Comparison of ENCODE assay signal across 8 mouse cellular contexts in genomic region chr17:28256651-28257328, GRCm38 (mm10). TPM values are rescaled to one million over a fixed set of nuclear protein-coding genes. Genes with fewer than 3 reads are reported as not detected.
DNase-seq lines count a peak whose midpoint lies in the region; ATAC-seq and TF ChIP-seq lines count a peak whose summit lies in the region.

No protein-coding gene starts in this region.

- no peak overlapping the region for H3K9ac ChIP-seq in hindbrain, embryonic 15.5 days
- 0 out of 2 replicates have a peak overlapping the region, but pooled peaks have one; percentile 10 for H3K9ac ChIP-seq in liver, embryonic 11.5 days (ENCODE audit: low read depth, low read length)
- 0 out of 2 replicates have a peak overlapping the region, but pooled peaks have one; percentile 5 for H3K9ac ChIP-seq in neural tube, embryonic 13.5 days
- no peak overlapping the region for H3K9ac ChIP-seq in forebrain, embryonic 16.5 days (replicated peaks; ENCODE audit: low read depth, low read length)

- no peaks in the 10 kb centered on the region for H3K9me3 ChIP-seq in E14TG2a.4 (ENCODE audit: low read length)
- H3K9me3 ChIP-seq in hindbrain, embryonic 15.5 days, result no peaks in the 10 kb centered on the region
- no peaks in the 10 kb centered on the region for H3K9me3 ChIP-seq in liver, embryonic 11.5 days (ENCODE audit: control insufficient read depth, low read length)
- H3K9me3 ChIP-seq in neural tube, embryonic 13.5 days, result no peaks in the 10 kb centered on the region
- no peaks in the 10 kb centered on the region for H3K9me3 ChIP-seq in forebrain, embryonic 16.5 days (ENCODE audit: control insufficient read depth, low read length)

- TF ChIP-seq CTCF in E14TG2a.4 (conservative IDR thresholded peaks at IDR 0.05; ENCODE audit: low read length), result no peak

- no peak overlapping the region for H3K4me2 ChIP-seq in hindbrain, embryonic 15.5 days
- peak overlapping the region; percentile 33; the same call in 1 of the 2 replicates for H3K4me2 ChIP-seq in liver, embryonic 11.5 days
- no peak overlapping the region for H3K4me2 ChIP-seq in neural tube, embryonic 13.5 days
- no peak overlapping the region for H3K4me2 ChIP-seq in forebrain, embryonic 16.5 days (ENCODE audit: low read length)

- H3K4me1 ChIP-seq in E14TG2a.4 (replicated peaks; ENCODE audit: low read depth, low read length), result peaks cover 94% of the 10 kb centered on the region
- peaks cover 25% of the 10 kb centered on the region for H3K4me1 ChIP-seq in hindbrain, embryonic 15.5 days (replicated peaks)
- H3K4me1 ChIP-seq in liver, embryonic 11.5 days (replicated peaks; ENCODE audit: control insufficient read depth, insufficient read depth, low read length), result peaks cover 50% of the 10 kb centered on the region
- H3K4me1 ChIP-seq in neural tube, embryonic 13.5 days (replicated peaks), result peaks cover 47% of the 10 kb centered on the region
- H3K4me1 ChIP-seq in forebrain, embryonic 16.5 days (replicated peaks; ENCODE audit: control insufficient read depth, insufficient read depth, low read length), result peaks cover 7% of the 10 kb centered on the region

- ATAC-seq in hindbrain, embryonic 15.5 days (ENCODE audit: low FRiP score, low read depth), result no peak; the same call in 1 of the 2 replicates
- peak; percentile 29; the same call in 1 of the 2 replicates for ATAC-seq in liver, embryonic 11.5 days (replicated peaks; ENCODE audit: low FRiP score)
- ATAC-seq in neural tube, embryonic 13.5 days (ENCODE audit: low read depth), result no peak
- no peak for ATAC-seq in erythroid progenitor cell, adult 5-6 weeks (replicated peaks; ENCODE audit: low FRiP score, poor library complexity, severe bottlenecking)
- no peak for ATAC-seq in forebrain, embryonic 16.5 days

- 74% methylated on average over 13 of the region's 13 CpGs for WGBS in hindbrain, embryonic 15.5 days
- WGBS in liver, embryonic 11.5 days, result 41% methylated on average over 13 of the region's 13 CpGs
- 74% methylated on average over 13 of the region's 13 CpGs for WGBS in neural tube, embryonic 13.5 days
- WGBS in forebrain, embryonic 16.5 days, result 71% methylated on average over 13 of the region's 13 CpGs

- H3K4me3 ChIP-seq in E14TG2a.4 (replicated peaks; ENCODE audit: low read length), result peak overlapping the region; percentile 35; the same call in 1 of the 2 replicates
- no peak overlapping the region for H3K4me3 ChIP-seq in hindbrain, embryonic 15.5 days
- no peak overlapping the region; the same call in 1 of the 2 replicates for H3K4me3 ChIP-seq in liver, embryonic 11.5 days (ENCODE audit: low read depth, low read length)
- no peak overlapping the region for H3K4me3 ChIP-seq in neural tube, embryonic 13.5 days
- no peak overlapping the region for H3K4me3 ChIP-seq in forebrain, embryonic 16.5 days (replicated peaks; ENCODE audit: low read length)

- peak; percentile 90 for DNase-seq in 3134 (ENCODE audit: extremely low read depth, insufficient read length, low spot score)
- DNase-seq in fibroblast of lung, adult 2 months (ENCODE audit: low read depth), result peak; percentile 84
- no peak for DNase-seq in liver, embryonic 11.5 days (ENCODE audit: low spot score)

- H3K27ac ChIP-seq in hindbrain, embryonic 15.5 days (replicated peaks), result peak overlapping the region; percentile 20; the same call in 1 of the 2 replicates
- peak overlapping the region; percentile 70 for H3K27ac ChIP-seq in liver, embryonic 11.5 days (ENCODE audit: low read depth, low read length)
- peak overlapping the region; percentile 82 for H3K27ac ChIP-seq in neural tube, embryonic 13.5 days (replicated peaks)
- H3K27ac ChIP-seq in forebrain, embryonic 16.5 days (ENCODE audit: low read length), result no peak overlapping the region

- peaks cover 7% of the 10 kb centered on the region for H3K36me3 ChIP-seq in E14TG2a.4 (ENCODE audit: insufficient read depth, low read length)
- H3K36me3 ChIP-seq in hindbrain, embryonic 15.5 days, result no peaks in the 10 kb centered on the region
- H3K36me3 ChIP-seq in liver, embryonic 11.5 days (ENCODE audit: control insufficient read depth, insufficient read depth, low read length), result 0 out of 2 replicates have a peak, but pooled peaks cover 5% of the 10 kb centered on the region
- H3K36me3 ChIP-seq in neural tube, embryonic 13.5 days, result no peaks in the 10 kb centered on the region
- H3K36me3 ChIP-seq in forebrain, embryonic 16.5 days (ENCODE audit: control insufficient read depth, insufficient read depth), result no peaks in the 10 kb centered on the region

- no peaks in the 10 kb centered on the region for H3K27me3 ChIP-seq in E14TG2a.4 (ENCODE audit: insufficient read depth, low read length)
- H3K27me3 ChIP-seq in hindbrain, embryonic 15.5 days, result no peaks in the 10 kb centered on the region
- H3K27me3 ChIP-seq in liver, embryonic 11.5 days (replicated peaks; ENCODE audit: control insufficient read depth, insufficient read depth, low read length), result no peaks in the 10 kb centered on the region
- H3K27me3 ChIP-seq in neural tube, embryonic 13.5 days, result no peaks in the 10 kb centered on the region
- no peaks in the 10 kb centered on the region for H3K27me3 ChIP-seq in forebrain, embryonic 16.5 days (replicated peaks; ENCODE audit: control insufficient read depth, insufficient read depth, low read length)

RNA-seq across cellular contexts. Expression of gene Ppard, which starts 24.3 kb away (rescaled TPM):
- polyA plus RNA-seq in hindbrain, embryonic 15.5 days (2015; fragmentation: Nextera tagmentation; extraction: Ambion mirVana), result 1.8 and 2.2 TPM in 2 replicates
- polyA plus RNA-seq in liver, embryonic 11.5 days (2014; fragmentation: Nextera tagmentation; extraction: Ambion mirVana), result 1.6 and 2.3 TPM in 2 replicates
- 1.4 and 2.6 TPM in 2 replicates for polyA plus RNA-seq in neural tube, embryonic 13.5 days (2015; fragmentation: Nextera tagmentation; extraction: Ambion mirVana)
- 2.9 and 4.0 TPM in 2 replicates for total RNA-seq in erythroid progenitor cell, adult 5-6 weeks (2015; ENCODE audit: low replicate concordance)
- total RNA-seq in erythroid progenitor cell, adult 5-6 weeks (2017; ENCODE audit: low replicate concordance), result 1.7 TPM in 1 of 2 replicates, not detected in the other
- polyA plus RNA-seq in forebrain, embryonic 16.5 days (2015; fragmentation: Nextera tagmentation; extraction: Ambion mirVana), result 1.2 and 1.3 TPM in 2 replicates

RNA-seq across cellular contexts. Expression of gene Def6, which starts 49.2 kb away (rescaled TPM):
- polyA plus RNA-seq in hindbrain, embryonic 15.5 days (2015; fragmentation: Nextera tagmentation; extraction: Ambion mirVana), result 6.4 and 8.9 TPM in 2 replicates
- polyA plus RNA-seq in liver, embryonic 11.5 days (2014; fragmentation: Nextera tagmentation; extraction: Ambion mirVana), result 24.1 and 27.3 TPM in 2 replicates
- 5.6 TPM in 2 replicates for polyA plus RNA-seq in neural tube, embryonic 13.5 days (2015; fragmentation: Nextera tagmentation; extraction: Ambion mirVana)
- total RNA-seq in erythroid progenitor cell, adult 5-6 weeks (2015; ENCODE audit: low replicate concordance), result 5.8 and 13.8 TPM in 2 replicates
- 17.2 and 17.8 TPM in 2 replicates for total RNA-seq in erythroid progenitor cell, adult 5-6 weeks (2017; ENCODE audit: low replicate concordance)
- polyA plus RNA-seq in forebrain, embryonic 16.5 days (2015; fragmentation: Nextera tagmentation; extraction: Ambion mirVana), result 4.5 and 4.6 TPM in 2 replicates

RNA-seq across cellular contexts. Expression of gene Fance, which starts 56.5 kb away (rescaled TPM):
- polyA plus RNA-seq in hindbrain, embryonic 15.5 days (2015; fragmentation: Nextera tagmentation; extraction: Ambion mirVana), result 25.5 and 26.2 TPM in 2 replicates
- 30.2 and 31.1 TPM in 2 replicates for polyA plus RNA-seq in liver, embryonic 11.5 days (2014; fragmentation: Nextera tagmentation; extraction: Ambion mirVana)
- 23.2 and 23.3 TPM in 2 replicates for polyA plus RNA-seq in neural tube, embryonic 13.5 days (2015; fragmentation: Nextera tagmentation; extraction: Ambion mirVana)
- 9.7 and 10.5 TPM in 2 replicates for total RNA-seq in erythroid progenitor cell, adult 5-6 weeks (2015; ENCODE audit: low replicate concordance)
- 0.76 and 9.8 TPM in 2 replicates for total RNA-seq in erythroid progenitor cell, adult 5-6 weeks (2017; ENCODE audit: low replicate concordance)
- 20.9 and 25.0 TPM in 2 replicates for polyA plus RNA-seq in forebrain, embryonic 16.5 days (2015; fragmentation: Nextera tagmentation; extraction: Ambion mirVana)

Comparison
In these comparisons a context has a peak if more than half of its experiments do, and no peak if none do; other contexts are left out.
1. H3K9ac ChIP-seq: peak in liver, embryonic 11.5 days (single experiment) and neural tube, embryonic 13.5 days (single experiment); none in hindbrain, embryonic 15.5 days (single experiment) and forebrain, embryonic 16.5 days (single experiment).